In the genomic region with DNA sequence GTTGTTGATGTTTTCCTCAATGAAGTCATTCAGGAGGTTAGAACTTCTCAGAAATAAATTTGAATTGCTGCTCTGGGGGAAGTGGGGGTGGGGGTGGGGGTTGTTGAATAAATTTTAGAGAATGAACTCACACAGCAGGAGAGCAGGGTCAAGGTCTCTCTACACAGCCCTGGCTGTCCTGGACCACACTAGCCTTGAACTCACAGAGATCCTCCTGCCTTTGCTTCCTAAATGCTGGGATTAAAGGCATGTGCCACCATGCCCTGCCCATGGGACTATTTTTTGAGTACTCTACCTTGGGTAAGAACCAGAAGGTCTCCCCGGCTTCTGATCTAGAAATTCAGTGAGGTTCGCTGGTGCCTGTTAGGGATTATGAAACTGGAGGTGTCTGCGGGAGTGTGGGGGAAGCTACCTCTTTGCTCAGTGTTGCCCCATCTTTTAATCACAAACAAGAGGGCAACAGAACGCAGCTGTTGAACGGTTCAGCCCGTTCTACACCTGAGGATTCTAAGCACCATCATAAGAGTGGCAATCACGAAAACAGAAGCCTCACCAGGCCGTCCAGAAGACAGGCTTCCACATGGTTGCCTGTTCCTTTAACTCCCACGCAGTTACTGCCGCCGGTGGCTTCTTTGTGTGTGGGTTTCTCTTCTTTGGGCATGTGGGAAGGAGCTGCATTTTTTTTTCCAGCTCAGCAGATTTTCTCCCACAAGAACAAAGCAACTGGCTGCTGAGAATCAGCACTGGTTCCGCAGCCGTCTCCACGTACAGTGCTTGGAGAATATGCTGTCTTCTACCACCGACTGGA, we compare ENCODE assay signal across 10 mouse cellular contexts. TPM values are rescaled to one million over a fixed set of nuclear protein-coding genes. Genes with fewer than 3 reads are reported as not detected.
DNase-seq lines count a peak whose midpoint lies in the region; ATAC-seq and TF ChIP-seq lines count a peak whose summit lies in the region.
"Had no signal": no experiment of that assay in that cellular context is flagged by ENCODE, and none has a peak within 500 bp of the region (broad histone marks: within the 10 kb centered on the region; RNA-seq: fewer than 3 reads in every experiment).

No protein-coding gene starts in this region.

- DNase-seq in forebrain, embryonic 11.5 days (ENCODE audit: low spot score), result no peak
- DNase-seq in neural tube, embryonic 10.5 days (ENCODE audit: extremely low spot score, low spot score), result no peak
- DNase-seq in left cerebral cortex, adult 2 months (ENCODE audit: extremely low spot score in 1 of 2, low spot score in 2 of 2), result peak; percentile 32 to 50
- peak; percentile 63 to 72 for DNase-seq in right cerebral cortex, postnatal 36 days (ENCODE audit: low spot score in 2 of 2)
- DNase-seq in cerebellum, adult 11 months, result no peak
- DNase-seq in cerebellum, adult 8-10 months, result no peak

- H3K27ac ChIP-seq in forebrain, embryonic 13.5 days, result peak overlapping the region; percentile 35; the same call in 1 of the 2 replicates
- no peak overlapping the region for H3K27ac ChIP-seq in forebrain, embryonic 11.5 days (ENCODE audit: low read depth, low read length)
- peak overlapping the region; percentile 49 for H3K27ac ChIP-seq in neural tube, embryonic 13.5 days (replicated peaks)
- H3K27ac ChIP-seq in left cerebral cortex, adult 2 months, result peak overlapping the region; percentile 75

- 0 out of 2 replicates have a peak, but pooled peaks have one; percentile 43 for ATAC-seq in forebrain, embryonic 13.5 days
- no peak for ATAC-seq in forebrain, embryonic 11.5 days (replicated peaks; ENCODE audit: low FRiP score)
- no peak for ATAC-seq in neural tube, embryonic 13.5 days (ENCODE audit: low read depth)
- ATAC-seq: intestine, embryonic 16.5 days had no signal

- intact Hi-C loops in left cerebral cortex, adult 2 months (cut with DNase I), result loop anchor here (5.0 kb wide), 1 partner anchor 93 kb away; no protein-coding TSS in a partner anchor

- no peaks in the 10 kb centered on the region for H3K27me3 ChIP-seq in forebrain, embryonic 13.5 days
- no peaks in the 10 kb centered on the region for H3K27me3 ChIP-seq in forebrain, embryonic 11.5 days (ENCODE audit: control insufficient read depth, insufficient read depth, low read length)
- no peaks in the 10 kb centered on the region for H3K27me3 ChIP-seq in neural tube, embryonic 13.5 days

- H3K9ac ChIP-seq in forebrain, embryonic 13.5 days, result no peak overlapping the region
- H3K9ac ChIP-seq in forebrain, embryonic 11.5 days (ENCODE audit: low read length), result no peak overlapping the region
- peak overlapping the region; percentile 23; the same call in 1 of the 2 replicates for H3K9ac ChIP-seq in neural tube, embryonic 13.5 days

- H3K4me3 ChIP-seq in forebrain, embryonic 13.5 days, result no peak overlapping the region
- no peak overlapping the region for H3K4me3 ChIP-seq in forebrain, embryonic 11.5 days (ENCODE audit: low read depth, low read length)
- no peak overlapping the region for H3K4me3 ChIP-seq in neural tube, embryonic 13.5 days
- peak overlapping the region; percentile 11; the same call in 1 of the 2 replicates for H3K4me3 ChIP-seq in left cerebral cortex, adult 2 months

- H3K4me2 ChIP-seq in forebrain, embryonic 13.5 days, result peak overlapping the region; percentile 18
- H3K4me2 ChIP-seq in forebrain, embryonic 11.5 days (ENCODE audit: low read depth, low read length, severe bottlenecking), result no peak overlapping the region
- H3K4me2 ChIP-seq in neural tube, embryonic 13.5 days, result peak overlapping the region; percentile 21; the same call in 1 of the 2 replicates

- TF ChIP-seq CTCF in left cerebral cortex, adult 2 months (IDR thresholded peaks at IDR 0.05), result no peak

- 49% methylated on average over 15 of the region's 15 CpGs for WGBS in forebrain, embryonic 13.5 days
- WGBS in forebrain, embryonic 11.5 days, result 62% methylated on average over 15 of the region's 15 CpGs
- 64% methylated on average over 15 of the region's 15 CpGs for WGBS in neural tube, embryonic 13.5 days

- H3K36me3 ChIP-seq in forebrain, embryonic 13.5 days (ENCODE audit: poor library complexity, severe bottlenecking), result no peaks in the 10 kb centered on the region
- H3K36me3 ChIP-seq in forebrain, embryonic 11.5 days (ENCODE audit: control insufficient read depth, insufficient read depth, low read length), result no peaks in the 10 kb centered on the region
- no peaks in the 10 kb centered on the region for H3K36me3 ChIP-seq in neural tube, embryonic 13.5 days

- H3K4me1 ChIP-seq in forebrain, embryonic 13.5 days, result no peaks in the 10 kb centered on the region
- no peaks in the 10 kb centered on the region for H3K4me1 ChIP-seq in forebrain, embryonic 11.5 days (replicated peaks; ENCODE audit: control insufficient read depth, insufficient read depth, low read length)
- H3K4me1 ChIP-seq in neural tube, embryonic 13.5 days (replicated peaks), result no peaks in the 10 kb centered on the region

- H3K9me3 ChIP-seq in forebrain, embryonic 13.5 days (replicated peaks), result no peaks in the 10 kb centered on the region
- no peaks in the 10 kb centered on the region for H3K9me3 ChIP-seq in forebrain, embryonic 11.5 days (ENCODE audit: control insufficient read depth, low read length)
- no peaks in the 10 kb centered on the region for H3K9me3 ChIP-seq in neural tube, embryonic 13.5 days

RNA-seq across cellular contexts. Expression of a gene that starts 25.5 kb away (rescaled TPM):
- 0.28 and 0.44 TPM in 2 replicates for polyA plus RNA-seq in forebrain, embryonic 13.5 days (2015; fragmentation: Nextera tagmentation; extraction: Ambion mirVana)
- 0.19 and 0.41 TPM in 2 replicates for polyA plus RNA-seq in forebrain, embryonic 11.5 days (2014; fragmentation: Nextera tagmentation; extraction: Ambion mirVana)
- polyA plus RNA-seq in neural tube, embryonic 13.5 days (2015; fragmentation: Nextera tagmentation; extraction: Ambion mirVana), result 0.25 and 0.43 TPM in 2 replicates
- total RNA-seq in left cerebral cortex, adult 2 months (2021), result 1 to 10 TPM in 1 of 2 experiments, under 1 TPM in 1; 0.84 to 1.1 TPM
- polyA plus RNA-seq: liver, embryonic 16.5 days had no signal

RNA-seq across cellular contexts. Expression of a gene that starts 41.1 kb away (rescaled TPM):
- 322 and 362 TPM in 2 replicates for polyA plus RNA-seq in forebrain, embryonic 13.5 days (2015; fragmentation: Nextera tagmentation; extraction: Ambion mirVana)
- 389 and 403 TPM in 2 replicates for polyA plus RNA-seq in forebrain, embryonic 11.5 days (2014; fragmentation: Nextera tagmentation; extraction: Ambion mirVana)
- 381 and 414 TPM in 2 replicates for polyA plus RNA-seq in neural tube, embryonic 13.5 days (2015; fragmentation: Nextera tagmentation; extraction: Ambion mirVana)
- total RNA-seq in left cerebral cortex, adult 2 months (2021), result 100 to 1,000 TPM; 234 to 239 TPM

Comparison
In these comparisons a context has a peak if more than half of its experiments do, and no peak if none do; other contexts are left out.
1. DNase-seq: peak in left cerebral cortex, adult 2 months (2 of 2) and right cerebral cortex, postnatal 36 days (2 of 2); none in forebrain, embryonic 11.5 days (single experiment), neural tube, embryonic 10.5 days (single experiment), cerebellum, adult 11 months (single experiment) and cerebellum, adult 8-10 months (single experiment).